Mouse (Mus musculus): Measurements from ENCODE around the gene Map4k2. TPM values are rescaled to one million over a fixed set of nuclear protein-coding genes. Genes with fewer than 3 reads are reported as not detected.
"Not testable (repeated sequence)": the region's sequence is repeated elsewhere in the genome, so short reads cannot be mapped to it uniquely, and the experiment has no call there.

The Map4k2 gene
- total RNA-seq, 2 experiments from 2014 or later, result 42.6 to 44.3 TPM

GRCm38 (mm10) chr19:6311783-6312182 is 29.2 kb upstream of the Map4k2 start:
- intact Hi-C loops (cut with DNase I), result not testable (repeated sequence)

DNA sequence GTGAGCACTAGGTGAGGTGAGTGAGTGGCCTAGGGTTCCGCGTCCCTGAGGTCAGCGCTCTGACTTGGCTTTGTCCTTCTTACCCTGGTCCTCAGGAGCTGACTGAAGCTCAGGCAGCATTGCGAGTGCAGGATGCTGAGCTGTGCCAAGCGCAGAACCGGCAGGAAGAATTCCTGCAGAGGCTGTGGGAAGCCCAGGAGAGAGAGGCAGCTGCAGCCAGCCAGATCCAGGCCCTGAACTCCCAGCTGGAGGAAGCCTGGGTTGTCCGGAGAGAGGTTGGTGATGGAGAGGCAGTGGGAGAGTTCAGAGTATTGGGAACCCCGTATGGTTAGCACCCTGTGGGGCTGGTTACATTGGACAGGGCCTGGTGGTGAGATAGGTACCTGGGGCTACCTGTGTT is 27.1 kb upstream of the Map4k2 start:
- intact Hi-C loops (cut with DNase I), result no loop called here
- no peak for DNase-seq (ENCODE audit: low spot score)

More at GRCm38 (mm10) chr19:6311783-6312182, 29.2 kb upstream of the Map4k2 start:
- not testable (repeated sequence) for DNase-seq (ENCODE audit: low spot score)

DNA sequence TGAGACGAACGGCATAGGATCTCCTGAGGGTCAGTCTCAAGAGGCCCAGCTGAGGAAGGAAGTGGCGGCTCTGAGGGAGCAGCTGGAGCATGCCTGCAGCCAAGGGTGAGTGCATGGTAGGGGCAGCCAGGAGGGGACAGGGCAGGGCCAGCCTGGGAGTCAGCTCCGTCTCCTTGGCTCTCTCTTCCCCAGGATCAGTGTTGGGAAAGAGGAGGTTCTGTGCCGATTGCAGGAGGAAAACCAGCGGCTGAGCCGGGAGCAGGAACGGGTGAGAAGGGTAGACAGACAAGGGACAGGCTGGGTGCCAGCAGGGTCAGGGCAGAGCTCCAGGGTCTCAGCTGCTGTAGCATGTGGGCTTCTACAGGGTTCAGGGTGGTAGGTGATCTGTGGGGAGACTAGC is 26.4 kb upstream of the Map4k2 start:
- DNase-seq (ENCODE audit: low spot score), result no peak
- intact Hi-C loops (cut with DNase I), result no loop called here

- DNase-seq (ENCODE audit: low spot score), result no peak
- intact Hi-C loops (cut with DNase I), result no loop called here
These were observed 25.4 kb upstream of the Map4k2 start for GRCm38 (mm10) chr19:6315573-6315972.

DNA sequence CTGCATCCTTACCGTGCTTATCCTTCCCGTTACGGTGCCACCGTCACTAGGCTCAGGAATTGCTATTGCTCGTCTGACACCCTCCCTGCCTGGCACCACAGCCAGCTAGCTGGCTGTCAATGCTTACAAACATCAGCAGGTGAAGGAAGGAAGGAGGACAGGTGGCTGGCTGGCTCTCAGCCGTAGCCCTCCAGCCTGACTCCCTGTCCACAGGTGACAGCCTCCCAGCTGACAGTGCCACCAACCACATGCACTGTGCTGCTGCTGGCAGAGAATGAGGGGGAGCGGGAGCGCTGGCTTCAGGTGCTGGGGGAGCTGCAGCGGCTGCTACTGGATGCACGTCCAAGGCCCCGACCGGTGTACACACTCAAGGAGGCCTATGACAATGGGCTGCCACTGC is 22.8 kb upstream of the Map4k2 start:
- intact Hi-C loops (cut with DNase I), result no loop called here
- DNase-seq (ENCODE audit: low spot score), result no peak

DNA sequence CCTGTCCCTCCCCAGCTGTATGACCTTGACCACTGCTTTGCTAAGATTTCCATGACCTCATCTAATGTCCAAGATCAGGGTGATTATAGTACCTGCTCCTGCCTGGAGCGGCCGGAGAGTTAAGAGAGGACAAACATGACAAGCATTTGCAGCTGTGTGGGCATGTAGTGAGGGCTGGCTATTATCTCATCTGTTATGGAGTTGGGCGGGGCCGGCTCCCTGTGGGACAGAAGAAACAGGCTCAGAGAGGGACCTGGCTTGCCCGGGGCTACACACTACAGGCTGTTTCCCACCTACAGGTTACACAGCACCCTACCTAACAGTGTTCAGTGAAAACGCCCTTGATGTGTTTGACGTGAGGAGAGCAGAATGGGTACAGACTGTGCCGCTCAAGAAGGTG is 19.6 kb upstream of the Map4k2 start:
- intact Hi-C loops (cut with DNase I), result no loop called here
- DNase-seq (ENCODE audit: low spot score), result no peak

DNA sequence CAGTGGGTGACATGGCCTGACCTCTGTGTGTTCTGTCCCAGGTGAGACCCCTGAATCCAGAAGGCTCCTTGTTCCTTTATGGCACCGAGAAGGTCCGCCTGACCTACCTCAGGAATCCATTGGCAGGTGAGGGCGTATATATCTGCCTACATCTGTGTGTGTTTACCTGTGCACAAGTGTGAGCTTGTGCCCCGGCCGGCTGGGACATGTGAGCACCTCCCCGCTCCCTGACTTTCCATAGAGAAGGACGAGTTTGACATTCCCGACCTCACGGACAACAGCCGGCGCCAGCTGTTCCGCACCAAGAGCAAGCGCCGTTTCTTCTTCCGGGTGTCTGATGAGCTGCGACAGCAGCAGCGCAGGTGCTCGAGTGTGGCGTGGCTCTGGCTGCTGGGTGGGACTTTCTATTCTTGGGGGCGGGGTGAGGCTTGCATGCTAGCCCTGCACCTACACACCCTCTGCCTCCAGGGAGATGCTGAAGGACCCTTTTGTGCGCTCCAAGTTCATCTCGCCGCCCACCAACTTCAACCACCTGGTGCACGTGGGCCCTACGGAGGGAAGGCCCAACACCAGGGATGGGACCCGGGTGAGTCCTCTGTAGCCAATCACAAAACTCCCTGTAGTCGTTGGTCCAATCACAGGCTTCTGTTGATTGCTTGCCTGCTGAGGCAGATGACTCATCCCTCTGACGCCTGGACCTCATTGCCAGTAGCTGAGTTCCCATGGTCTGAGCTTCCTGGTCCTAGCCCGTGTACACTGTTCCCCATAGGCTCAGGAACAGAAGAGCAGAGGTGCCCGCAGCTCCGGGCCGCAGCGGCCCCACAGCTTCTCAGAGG is 18.9 kb upstream of the Map4k2 start:
- DNase-seq (ENCODE audit: low spot score), result no peak
- intact Hi-C loops (cut with DNase I), result no loop called here

GRCm38 (mm10) chr19:6324751-6325150 is 16.2 kb upstream of the Map4k2 start:
- intact Hi-C loops (cut with DNase I), result no loop called here
- no peak for DNase-seq (ENCODE audit: low spot score)

DNA sequence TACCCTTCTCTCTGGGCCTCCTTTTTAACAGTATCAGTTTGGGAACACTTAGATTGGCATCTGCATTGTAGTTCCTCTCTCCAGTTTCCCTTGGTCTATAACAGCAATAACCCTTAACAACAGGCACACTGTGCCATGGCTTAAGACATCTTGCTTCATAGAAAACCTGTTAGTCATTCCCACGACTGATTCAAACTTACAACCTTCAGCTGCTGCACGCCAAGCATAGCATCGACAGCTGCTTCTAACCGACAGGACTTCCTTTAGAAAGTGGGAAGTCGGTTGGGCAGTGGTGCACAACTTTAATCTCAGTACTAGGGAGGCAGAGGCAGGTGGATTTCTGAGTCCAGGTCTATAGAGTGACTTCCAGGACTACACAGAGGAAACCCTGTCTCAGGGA is 9.8 kb upstream of the Map4k2 start:
- intact Hi-C loops (cut with DNase I), result loop anchor here (2.0 to 10.0 kb wide), 4 partner anchors 24 to 246 kb away; partner anchors contain the start of genes Cdc42bpg, Cdca5, Gm28374 and Snx15

DNA sequence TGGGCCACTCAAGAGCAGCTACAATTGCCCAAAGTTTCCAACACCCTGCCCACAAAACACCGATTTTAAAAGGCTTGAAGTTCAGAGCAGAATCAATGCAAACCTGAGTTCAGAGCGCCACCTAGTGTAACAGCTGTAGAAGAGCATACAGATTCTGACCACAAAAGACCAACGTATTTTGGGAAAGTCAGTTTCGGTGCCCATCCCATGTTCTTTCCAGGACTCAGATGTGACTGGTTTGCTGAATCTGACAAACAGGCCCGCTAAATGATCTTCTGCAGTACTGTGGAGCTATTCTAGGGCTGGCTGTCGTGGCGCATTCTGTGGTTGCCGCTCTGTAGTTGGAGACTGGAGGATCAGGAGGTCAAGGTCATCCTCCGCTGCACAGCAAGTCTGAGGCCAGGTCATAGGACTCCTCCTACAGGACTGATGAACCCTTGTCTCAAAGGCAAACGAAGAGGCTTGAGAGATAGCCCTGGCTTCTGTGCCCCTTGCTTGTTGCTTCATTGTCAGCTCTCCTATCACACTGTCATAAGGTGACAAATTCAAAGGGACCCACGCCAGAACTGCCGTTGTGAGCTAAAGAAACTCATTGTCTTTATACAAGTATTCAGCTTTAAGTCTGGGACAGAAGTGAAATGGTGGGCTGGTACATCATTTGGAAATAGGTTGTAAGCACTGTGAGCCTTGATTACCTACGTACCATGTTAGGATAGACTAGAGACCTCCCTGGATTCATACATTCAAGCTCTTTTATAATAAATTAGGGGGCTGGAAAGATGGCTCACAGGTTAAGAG is 9.0 kb upstream of the Map4k2 start:
- intact Hi-C loops (cut with DNase I), result loop anchor here (2.0 to 10.0 kb wide), 4 partner anchors 25 to 247 kb away; partner anchors contain the start of genes Cdc42bpg, Cdca5, Gm28374 and Snx15
- DNase-seq (ENCODE audit: low spot score), result peak; percentile 38

More for the DNA sequence above, 9.8 kb upstream of the Map4k2 start:
- no peak for DNase-seq (ENCODE audit: low spot score)

- intact Hi-C loops (cut with DNase I), result loop anchor here (10.0 kb wide), 2 partner anchors 209 to 249 kb away; partner anchors contain the start of genes Cdca5, Gm28374, Snx15 and Tmem262
- no peak for DNase-seq (ENCODE audit: low spot score)
These were observed 7.0 kb upstream of the Map4k2 start for GRCm38 (mm10) chr19:6333761-6334595.

DNA sequence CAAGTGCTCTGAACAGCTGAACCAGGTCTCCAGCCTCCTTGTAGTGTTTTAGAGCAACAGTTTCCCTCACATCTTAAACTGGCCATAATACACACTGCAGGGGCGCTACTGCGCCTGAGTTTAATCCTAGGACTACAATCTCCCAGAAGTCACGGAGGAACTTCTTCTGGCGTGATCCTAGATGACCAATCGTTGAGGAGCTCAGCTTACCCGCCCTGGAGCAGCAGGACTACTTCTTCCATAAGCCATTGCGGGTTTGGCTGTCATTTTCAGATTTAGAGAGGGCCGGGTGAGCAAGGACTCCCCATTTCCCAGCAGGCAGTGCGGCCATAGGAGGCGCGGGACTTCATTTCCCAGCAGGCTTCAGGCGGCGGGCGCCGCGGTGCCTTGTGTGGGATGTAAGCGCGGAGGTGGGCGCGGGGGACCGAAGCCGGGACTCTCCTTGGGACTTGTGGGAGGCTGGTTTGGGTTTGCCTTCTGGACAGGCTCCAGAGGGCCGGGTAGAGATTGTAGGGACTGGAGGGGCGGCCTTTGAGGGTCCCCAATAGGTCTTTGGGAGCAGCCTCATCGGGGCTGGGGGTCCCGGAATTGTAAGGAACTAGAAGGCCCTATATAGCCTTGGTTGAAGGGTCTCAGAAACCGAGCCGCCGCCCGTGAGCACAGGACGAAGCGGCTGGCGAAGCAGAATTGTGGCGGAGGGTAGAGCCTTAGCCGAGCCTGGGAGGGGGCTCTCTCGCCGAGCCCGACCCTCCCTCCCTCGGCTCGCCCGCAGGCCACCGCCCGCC is 6.1 kb upstream of the Map4k2 start, which contains the start of gene Men1:
Gene Men1 (plus strand): TSS at position 307 of the 785 bp plus-strand sequence.
- intact Hi-C loops (cut with DNase I), result loop anchor here (10.0 kb wide), 2 partner anchors 210 to 250 kb away; partner anchors contain the start of genes Cdca5, Gm28374, Snx15 and Tmem262
- DNase-seq (ENCODE audit: low spot score), result peak; percentile 94

DNA sequence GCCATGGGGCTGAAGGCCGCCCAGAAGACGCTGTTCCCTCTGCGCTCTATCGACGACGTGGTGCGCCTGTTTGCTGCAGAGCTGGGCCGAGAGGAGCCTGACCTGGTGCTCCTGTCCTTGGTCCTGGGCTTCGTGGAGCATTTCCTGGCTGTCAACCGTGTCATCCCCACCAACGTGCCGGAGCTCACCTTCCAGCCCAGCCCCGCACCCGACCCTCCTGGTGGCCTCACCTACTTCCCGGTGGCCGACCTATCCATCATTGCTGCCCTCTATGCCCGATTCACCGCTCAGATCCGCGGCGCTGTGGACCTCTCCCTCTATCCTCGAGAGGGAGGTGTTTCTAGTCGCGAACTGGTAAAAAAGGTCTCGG is 5.5 kb upstream of the Map4k2 start:
- DNase-seq (ENCODE audit: low spot score), result no peak
- intact Hi-C loops (cut with DNase I), result loop anchor here (10.0 kb wide), 2 partner anchors 211 to 251 kb away; partner anchors contain the start of genes Cdca5, Gm28374, Snx15 and Tmem262

DNA sequence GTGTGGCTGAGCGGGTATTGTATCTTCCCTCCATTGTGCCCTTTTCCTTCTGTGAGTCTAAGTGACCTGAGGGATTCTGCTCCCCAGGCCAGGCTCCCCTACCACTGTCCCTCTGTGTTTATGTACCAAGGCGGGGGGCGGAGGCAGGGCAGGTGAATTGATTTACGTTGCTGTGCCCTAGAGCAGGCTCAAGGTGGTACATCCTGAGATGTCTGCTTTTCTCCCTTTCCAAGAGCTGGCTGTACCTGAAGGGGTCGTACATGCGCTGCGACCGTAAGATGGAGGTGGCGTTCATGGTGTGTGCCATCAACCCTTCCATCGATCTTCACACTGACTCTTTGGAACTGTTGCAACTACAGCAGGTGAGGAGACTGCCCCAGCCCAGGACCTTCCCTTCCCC is 4.0 kb upstream of the Map4k2 start:
- no peak for DNase-seq (ENCODE audit: low spot score)
- intact Hi-C loops (cut with DNase I), result loop anchor here (10.0 kb wide), 2 partner anchors 212 to 252 kb away; partner anchors contain the start of genes Cdca5, Gm28374, Snx15 and Tmem262

DNA sequence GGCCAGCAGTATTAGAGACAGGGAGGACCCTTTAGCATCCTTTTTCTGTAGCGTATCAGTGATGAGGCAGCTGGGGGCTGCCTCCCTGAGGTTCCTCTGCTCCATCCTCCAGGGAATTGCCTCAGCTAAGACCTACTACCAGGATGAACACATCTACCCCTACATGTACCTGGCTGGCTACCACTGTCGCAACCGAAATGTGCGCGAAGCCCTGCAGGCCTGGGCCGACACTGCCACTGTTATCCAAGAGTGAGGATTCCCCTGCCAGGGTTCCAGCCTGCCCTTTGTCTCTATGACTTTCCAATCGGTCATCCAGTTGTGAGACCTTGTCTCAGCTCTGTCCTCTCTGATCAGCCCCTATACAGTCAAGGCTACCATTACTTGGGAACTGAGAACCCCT is 2.8 kb upstream of the Map4k2 start:
- intact Hi-C loops (cut with DNase I), result loop anchor here (10.0 kb wide), 2 partner anchors 213 to 253 kb away; partner anchors contain the start of genes Cdca5, Gm28374, Snx15 and Tmem262
- DNase-seq (ENCODE audit: low spot score), result no peak

DNA sequence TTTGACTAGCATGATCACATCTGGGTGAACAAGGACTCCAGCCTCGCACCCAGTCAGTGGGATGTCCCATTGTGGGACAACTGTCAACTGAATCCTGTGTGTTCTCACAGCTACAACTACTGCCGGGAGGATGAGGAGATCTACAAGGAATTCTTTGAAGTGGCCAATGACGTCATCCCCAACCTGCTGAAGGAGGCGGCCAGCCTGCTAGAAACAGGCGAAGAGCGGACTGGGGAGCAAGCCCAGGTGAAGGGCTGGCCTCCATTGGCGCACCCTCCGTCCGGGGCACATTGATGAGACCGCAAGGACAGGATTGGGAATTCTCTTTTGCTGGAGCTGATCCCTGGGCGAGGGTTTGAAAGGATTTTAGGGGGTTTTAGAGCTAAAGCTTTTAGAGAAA is 2.2 kb upstream of the Map4k2 start:
- intact Hi-C loops (cut with DNase I), result loop anchor here (10.0 kb wide), 2 partner anchors 214 to 254 kb away; partner anchors contain the start of genes Cdca5, Gm28374, Snx15 and Tmem262
- no peak for DNase-seq (ENCODE audit: low spot score)

DNA sequence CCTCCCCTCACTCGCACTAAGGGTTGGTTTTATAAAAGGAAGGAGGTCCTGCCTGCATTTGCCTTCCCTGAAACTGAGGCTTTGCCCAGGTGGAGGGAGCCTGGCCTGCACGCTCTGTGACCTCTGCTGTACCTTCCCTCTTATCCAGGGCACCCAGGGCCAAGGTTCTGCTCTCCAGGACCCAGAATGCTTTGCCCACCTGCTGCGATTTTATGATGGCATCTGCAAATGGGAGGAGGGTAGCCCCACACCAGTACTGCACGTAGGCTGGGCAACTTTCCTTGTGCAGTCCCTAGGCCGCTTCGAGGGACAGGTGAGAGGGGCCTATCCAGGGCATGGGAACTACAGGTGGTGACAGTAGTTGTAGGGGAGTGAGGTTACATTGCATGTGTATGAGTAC is 1.7 kb upstream of the Map4k2 start:
- DNase-seq (ENCODE audit: low spot score), result no peak
- intact Hi-C loops (cut with DNase I), result loop anchor here (10.0 kb wide), 2 partner anchors 214 to 254 kb away; partner anchors contain the start of genes Cdca5, Gm28374, Snx15 and Tmem262

DNA sequence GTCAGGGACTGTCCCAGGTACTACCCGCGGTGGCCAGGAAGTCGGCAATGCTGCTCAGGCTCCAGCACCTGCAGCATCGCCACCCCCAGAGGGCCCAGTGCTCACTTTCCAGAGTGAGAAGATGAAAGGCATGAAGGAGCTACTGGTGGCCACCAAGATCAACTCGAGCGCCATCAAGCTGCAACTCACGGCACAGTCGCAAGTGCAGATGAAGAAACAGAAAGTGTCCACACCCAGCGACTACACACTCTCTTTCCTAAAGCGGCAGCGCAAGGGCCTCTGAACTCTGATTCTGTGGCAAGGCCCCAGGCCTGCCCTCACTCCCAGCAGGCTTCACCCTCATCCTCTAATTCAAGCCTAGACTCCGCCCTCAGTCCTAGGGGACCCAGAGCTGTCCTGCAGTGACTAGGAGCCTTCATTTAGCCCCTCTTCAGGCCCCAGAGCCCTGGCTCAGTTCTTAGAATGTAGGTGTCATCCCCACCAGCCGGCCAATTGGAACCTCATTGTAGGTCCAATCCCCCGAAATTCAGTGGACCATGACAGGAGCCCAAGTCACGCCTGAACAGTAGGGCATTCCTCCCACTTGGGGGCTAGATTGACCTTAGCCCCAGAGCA is 938 bp upstream of the Map4k2 start:
- intact Hi-C loops (cut with DNase I), result loop anchor here (2.0 to 10.0 kb wide), 3 partner anchors 23 to 255 kb away; partner anchors contain the start of genes Cdca5, Gm28374, Sf1 and Snx15
- peak; percentile 60 for DNase-seq (ENCODE audit: low spot score)
